26 mouse cellular contexts compared by ENCODE assay signal in the genomic region with DNA sequence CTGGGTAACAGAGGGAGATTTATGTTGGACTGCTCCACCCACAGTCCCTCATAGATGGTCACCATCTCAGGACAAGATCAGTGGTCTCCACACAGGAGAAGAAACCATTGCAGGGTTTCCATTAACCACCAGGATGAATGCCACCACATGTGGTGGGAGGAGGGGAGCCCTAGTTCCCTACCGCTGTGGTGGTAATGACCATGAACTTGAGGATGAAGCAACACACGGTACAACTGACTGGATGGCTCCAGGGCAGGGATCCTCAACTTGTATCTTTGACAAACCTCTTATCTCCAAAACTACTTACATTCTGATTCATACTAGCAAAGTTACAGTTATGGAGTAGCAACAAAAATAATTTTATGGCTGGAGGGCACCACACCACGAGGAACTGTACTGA. TPM values are rescaled to one million over a fixed set of nuclear protein-coding genes. Genes with fewer than 3 reads are reported as not detected.
"Had no signal": no experiment of that assay in that cellular context is flagged by ENCODE, and none has a peak within 500 bp of the region (broad histone marks: within the 10 kb centered on the region; RNA-seq: fewer than 3 reads in every experiment).

No protein-coding gene starts in this region.

- H3K4me2 ChIP-seq: lung, embryonic 15.5 days; midbrain, embryonic 12.5 days; neural tube, embryonic 13.5 days; neural tube, embryonic 15.5 days had no signal

- H3K9me3 ChIP-seq: lung, embryonic 15.5 days; midbrain, embryonic 10.5 days; midbrain, embryonic 12.5 days; neural tube, embryonic 13.5 days; neural tube, embryonic 15.5 days had no signal

- ATAC-seq: lung, postnatal 0 days; midbrain, embryonic 16.5 days had no signal

- H3K36me3 ChIP-seq: lung, embryonic 15.5 days; midbrain, embryonic 10.5 days; midbrain, embryonic 12.5 days had no signal

- H3K4me3 ChIP-seq: lung, embryonic 15.5 days; midbrain, embryonic 10.5 days; midbrain, embryonic 12.5 days; myocyte; neural tube, embryonic 13.5 days; neural tube, embryonic 15.5 days had no signal

- DNase-seq: lung, adult 2 months; lung, postnatal 14 days; lung, postnatal 36 days; midbrain, embryonic 14.5 days; retina, postnatal 1 day; right cerebral cortex, adult 18-20 months; right cerebral cortex, postnatal 25 days; right cerebral cortex, postnatal 4 days; spleen, adult 18-20 months; thymus, adult 18-20 months; thymus, postnatal 14 days; thymus, postnatal 36 days had no signal

- H3K27me3 ChIP-seq: lung, embryonic 15.5 days; midbrain, embryonic 12.5 days; neural tube, embryonic 13.5 days; neural tube, embryonic 15.5 days had no signal

- H3K4me1 ChIP-seq: midbrain, embryonic 10.5 days had no signal

- H3K9ac ChIP-seq: lung, embryonic 15.5 days; midbrain, embryonic 12.5 days; neural tube, embryonic 13.5 days; neural tube, embryonic 15.5 days had no signal

- H3K27ac ChIP-seq: lung, embryonic 15.5 days; macrophage; midbrain, embryonic 10.5 days; midbrain, embryonic 12.5 days; neural tube, embryonic 13.5 days; neural tube, embryonic 15.5 days had no signal

RNA-seq across cellular contexts. Expression of a gene that starts 36.6 kb away (rescaled TPM):
- total RNA-seq: megakaryocyte, adult 5-6 weeks; megakaryocyte-erythroid progenitor cell, adult 5-6 weeks had no signal
- polyA plus RNA-seq: macrophage; small intestine, adult 2 months; stomach, embryonic 16.5 days; thymus, postnatal 0 days had no signal

RNA-seq across cellular contexts. Expression of a gene that starts 57.6 kb away (rescaled TPM):
- total RNA-seq: megakaryocyte, adult 5-6 weeks; megakaryocyte-erythroid progenitor cell, adult 5-6 weeks had no signal
- polyA plus RNA-seq: macrophage had no signal
